ENCODE assay signal across 8 mouse cellular contexts in genomic region chr12:17691320-17691876, GRCm38 (mm10). TPM values are rescaled to one million over a fixed set of nuclear protein-coding genes. Genes with fewer than 3 reads are reported as not detected.
DNase-seq lines count a peak whose midpoint lies in the region; ATAC-seq lines count a peak whose summit lies in the region.

No protein-coding gene starts in this region.

- H3K9ac ChIP-seq in heart, embryonic 16.5 days (ENCODE audit: low read length) = peak overlapping the region; percentile 83
- peak overlapping the region; percentile 80 for H3K9ac ChIP-seq in midbrain, embryonic 11.5 days (ENCODE audit: low read length)

- H3K27me3 ChIP-seq in heart, embryonic 16.5 days (ENCODE audit: control insufficient read depth, insufficient read depth, low read length) = no peaks in the 10 kb centered on the region
- H3K27me3 ChIP-seq in midbrain, embryonic 11.5 days (ENCODE audit: control insufficient read depth, insufficient read depth, low read length) = no peaks in the 10 kb centered on the region

- peak overlapping the region; percentile 78 for H3K4me3 ChIP-seq in heart, embryonic 16.5 days (ENCODE audit: low read length)
- peak overlapping the region; percentile 75 for H3K4me3 ChIP-seq in midbrain, embryonic 11.5 days (ENCODE audit: low read depth, low read length)

- WGBS in heart, embryonic 16.5 days = under 1% methylated on average over 30 of the region's 30 CpGs
- WGBS in midbrain, embryonic 11.5 days = 1% methylated on average over 30 of the region's 30 CpGs

- no peaks in the 10 kb centered on the region for H3K9me3 ChIP-seq in heart, embryonic 16.5 days (replicated peaks; ENCODE audit: control insufficient read depth, low read length)
- H3K9me3 ChIP-seq in midbrain, embryonic 11.5 days (ENCODE audit: control insufficient read depth, low read length) = no peaks in the 10 kb centered on the region

- H3K4me2 ChIP-seq in heart, embryonic 16.5 days (ENCODE audit: low read depth, low read length) = peak overlapping the region; percentile 88
- peak overlapping the region; percentile 94 for H3K4me2 ChIP-seq in midbrain, embryonic 11.5 days

- DNase-seq in spleen, postnatal 4 days (ENCODE audit: low spot score in 2 of 2) = peak; percentile 14 to 66
- no peak for DNase-seq in spleen, adult 12 weeks (ENCODE audit: low spot score)
- DNase-seq in cerebellum, postnatal 10 days = peak; percentile 64 to 69
- DNase-seq in kidney, postnatal 4 days = peak; percentile 42 to 61
- DNase-seq in midbrain, embryonic 11.5 days (ENCODE audit: low spot score, missing footprints) = peak; percentile 96
- peak; percentile 64 to 65 for DNase-seq in thymus, postnatal 10 days (ENCODE audit: low spot score in 2 of 2)

- peak; percentile 1; the same call in 1 of the 2 replicates for ATAC-seq in heart, embryonic 16.5 days (replicated peaks; ENCODE audit: extremely low read depth, insufficient read depth, low FRiP score)
- ATAC-seq in midbrain, embryonic 11.5 days (ENCODE audit: low FRiP score) = peak; percentile 22
- ATAC-seq in megakaryocyte-erythroid progenitor cell, adult 5-6 weeks (replicated peaks; ENCODE audit: low FRiP score, low TSS enrichment, poor library complexity, severe bottlenecking) = no peak

- H3K4me1 ChIP-seq in heart, embryonic 16.5 days (ENCODE audit: control insufficient read depth, insufficient read depth, low read length) = peaks cover 11% of the 10 kb centered on the region
- peaks cover 18% of the 10 kb centered on the region; the same call in 1 of the 2 replicates for H3K4me1 ChIP-seq in midbrain, embryonic 11.5 days (ENCODE audit: control insufficient read depth, insufficient read depth, low read length)

- peak overlapping the region; percentile 44; the same call in 1 of the 2 replicates for H3K27ac ChIP-seq in heart, embryonic 16.5 days (ENCODE audit: low read length)
- H3K27ac ChIP-seq in midbrain, embryonic 11.5 days (ENCODE audit: low read depth, low read length) = no peak overlapping the region

- H3K36me3 ChIP-seq in heart, embryonic 16.5 days (ENCODE audit: control insufficient read depth, insufficient read depth) = no peaks in the 10 kb centered on the region
- H3K36me3 ChIP-seq in midbrain, embryonic 11.5 days (ENCODE audit: control insufficient read depth, insufficient read depth, low read length) = no peaks in the 10 kb centered on the region

RNA-seq across cellular contexts. Expression of gene Hpcal1, which starts 0.7 kb away (rescaled TPM):
- 32.7 and 33.4 TPM in 2 replicates for polyA plus RNA-seq in heart, embryonic 16.5 days (2015; fragmentation: Nextera tagmentation; extraction: Ambion mirVana)
- polyA plus RNA-seq in midbrain, embryonic 11.5 days (2014; fragmentation: Nextera tagmentation; extraction: Ambion mirVana) = 36.4 and 39.1 TPM in 2 replicates
- 4.3 and 13.0 TPM in 2 replicates for total RNA-seq in megakaryocyte-erythroid progenitor cell, adult 5-6 weeks (2014; fragmentation: Nextera tagmentation)
- total RNA-seq in megakaryocyte-erythroid progenitor cell, adult 5-6 weeks (2017) = 3.0 and 6.8 TPM in 2 replicates
